Mouse (Mus musculus): Measurements from ENCODE around the gene Ets1.

Gene Ets1

DNA sequence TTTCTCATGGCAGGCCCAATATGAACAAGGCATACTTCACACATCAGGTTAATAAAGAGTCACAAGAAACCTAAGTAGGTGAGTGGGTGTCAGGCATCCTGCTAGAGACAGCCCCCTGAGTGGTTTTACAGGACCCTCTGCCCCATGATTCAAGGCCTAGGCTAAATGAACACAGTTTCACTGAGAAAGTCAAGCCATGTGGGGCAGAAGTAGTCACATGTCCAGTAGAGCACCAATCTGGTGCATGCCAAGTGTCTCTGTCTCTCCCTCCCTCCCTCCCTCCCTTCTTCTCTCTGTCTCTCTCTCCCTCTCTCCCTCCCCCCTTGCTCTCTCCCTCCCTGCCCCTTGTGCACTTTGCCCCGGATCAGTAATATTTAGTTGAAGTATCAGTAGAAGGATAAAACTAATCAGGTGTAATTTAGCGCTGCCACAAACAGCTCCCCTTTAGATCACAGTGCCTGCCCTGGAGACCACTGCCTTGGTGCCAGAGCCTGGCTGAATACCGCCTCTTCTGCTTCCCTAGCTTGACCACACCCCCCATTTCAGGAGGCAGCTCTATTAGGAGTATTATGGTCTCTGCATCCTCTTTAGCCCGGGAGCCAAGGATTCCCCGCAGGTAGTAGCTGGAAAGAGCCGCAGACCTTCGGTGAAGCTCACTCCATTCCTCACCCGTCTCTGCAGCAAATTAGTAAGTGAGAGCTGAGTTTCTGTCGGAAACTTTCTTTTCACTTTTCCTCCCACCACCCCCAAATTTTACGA, at the start of gene Ets1:
TSS of gene Ets1 (plus strand) at position 595 of the 759 bp plus-strand sequence.
- DNase-seq (ENCODE audit: low read depth), result no peak

DNA sequence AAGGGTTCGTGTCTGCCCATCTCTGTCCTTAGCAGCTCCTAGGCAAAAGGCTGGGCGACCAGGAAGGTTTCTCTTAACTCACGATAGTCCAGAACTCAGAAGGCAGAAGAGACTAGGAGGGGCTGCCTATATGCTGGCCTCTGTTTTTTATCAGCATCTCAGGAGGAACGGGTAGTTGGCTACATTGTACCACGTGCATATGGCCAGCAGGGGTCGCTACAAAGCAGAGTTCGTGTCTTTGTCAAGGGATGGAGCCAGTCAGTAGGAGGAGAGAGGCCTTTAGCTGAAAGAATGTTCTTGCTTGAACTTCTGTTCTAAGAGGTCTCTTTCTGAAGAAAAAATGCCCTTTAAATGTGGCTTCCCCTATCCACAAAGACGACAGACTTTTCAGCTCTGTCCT, 46.1 kb upstream of the Ets1 start:
- DNase-seq (ENCODE audit: low read depth), result peak; percentile 56

DNA sequence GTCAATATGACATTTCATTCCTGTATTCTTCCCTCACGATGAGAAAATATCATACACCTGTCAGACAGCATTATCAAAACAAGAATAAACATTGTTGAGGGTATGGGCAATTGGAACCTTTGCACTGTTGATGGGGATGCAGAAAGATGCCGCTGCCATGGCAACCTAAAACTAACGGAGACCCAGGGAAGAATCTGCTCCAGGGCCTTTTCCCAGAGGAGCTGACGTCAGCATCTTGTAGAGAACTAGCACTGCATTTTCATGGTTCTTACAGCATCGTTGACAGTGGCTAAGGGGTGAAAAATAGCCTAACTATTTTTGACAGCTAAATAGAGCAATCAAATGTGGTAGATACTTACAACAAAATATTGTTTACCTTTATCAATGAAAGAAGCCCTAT, 45.5 kb upstream of the Ets1 start:
- DNase-seq (ENCODE audit: low read depth), result no peak

DNA sequence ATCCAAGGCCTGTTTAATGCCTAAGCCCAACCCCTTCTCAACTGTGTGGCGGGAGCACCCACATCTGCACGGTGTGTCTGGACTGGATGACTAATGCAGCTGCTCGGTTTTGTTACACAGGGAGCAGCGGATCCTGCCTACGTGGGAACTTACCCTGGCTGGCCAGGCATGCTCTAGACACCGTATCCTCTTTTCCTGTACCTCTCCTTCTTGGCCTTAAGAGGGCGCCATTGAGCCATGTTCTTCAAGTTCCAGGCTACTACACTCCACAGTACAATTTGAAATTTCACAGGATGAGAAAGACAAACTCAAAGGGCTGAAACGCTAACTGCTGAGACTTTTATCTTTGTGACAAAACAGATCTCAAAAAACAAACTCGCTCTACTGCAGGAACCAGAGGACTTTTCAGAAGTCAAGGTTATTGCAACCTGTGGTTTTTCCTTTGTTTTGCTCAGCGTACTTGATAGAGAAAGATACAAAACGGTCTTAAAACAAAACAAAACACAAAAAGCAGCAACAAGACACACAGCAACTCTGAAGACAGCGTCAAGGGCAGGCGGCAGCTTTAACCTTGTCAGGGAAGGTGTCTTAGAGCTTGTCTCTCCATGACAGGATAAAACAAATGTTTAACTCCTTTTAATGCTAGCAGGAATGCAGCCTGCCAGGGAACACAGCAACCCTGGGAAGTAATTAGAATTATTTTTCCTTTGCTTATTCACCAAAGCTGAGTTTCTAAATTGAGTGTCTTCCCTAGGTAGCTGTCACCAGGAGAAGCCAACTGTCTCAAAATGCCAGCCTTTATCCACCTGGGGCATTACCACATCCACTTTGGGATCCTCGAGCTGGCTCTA, 44.1 kb upstream of the Ets1 start:
- peak; percentile 91 for DNase-seq (ENCODE audit: low read depth)

DNA sequence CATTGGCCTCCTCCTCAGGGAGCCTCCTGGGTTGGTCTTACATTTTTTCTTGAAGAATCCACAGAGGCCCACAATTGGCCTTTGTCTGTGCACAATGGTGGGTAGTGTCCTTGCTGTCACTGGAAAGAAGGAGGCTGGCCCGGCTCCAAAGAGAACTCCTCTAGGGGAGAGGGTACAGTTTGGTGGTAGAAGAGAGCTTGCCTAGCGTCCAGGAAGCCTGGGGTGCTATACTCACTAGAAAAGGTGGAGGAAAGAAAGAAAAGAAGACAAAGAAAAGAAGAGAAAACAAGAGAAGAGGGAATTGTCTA, 43.5 kb upstream of the Ets1 start:
- DNase-seq (ENCODE audit: low read depth), result no peak

DNA sequence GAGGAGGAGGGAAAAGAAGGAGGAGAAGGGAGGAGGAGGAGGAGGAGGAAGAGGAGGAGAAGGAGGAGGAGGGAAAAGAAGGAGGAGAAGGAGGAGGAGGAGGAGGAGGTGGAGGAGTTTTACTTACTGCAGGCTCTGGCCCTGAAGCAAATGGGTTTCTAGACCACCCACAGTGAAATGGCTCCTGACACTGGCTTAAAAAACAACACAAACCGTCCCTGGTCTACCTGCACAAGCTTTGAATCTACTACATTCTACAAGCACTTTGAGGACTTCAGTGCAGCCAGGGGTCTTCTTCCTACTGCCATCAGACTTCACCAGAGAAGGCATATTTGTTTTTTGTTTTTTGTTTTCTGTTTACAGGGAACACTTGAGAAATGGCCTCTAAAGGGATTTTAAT, 42.2 kb upstream of the Ets1 start:
- no peak for DNase-seq (ENCODE audit: low read depth)

DNA sequence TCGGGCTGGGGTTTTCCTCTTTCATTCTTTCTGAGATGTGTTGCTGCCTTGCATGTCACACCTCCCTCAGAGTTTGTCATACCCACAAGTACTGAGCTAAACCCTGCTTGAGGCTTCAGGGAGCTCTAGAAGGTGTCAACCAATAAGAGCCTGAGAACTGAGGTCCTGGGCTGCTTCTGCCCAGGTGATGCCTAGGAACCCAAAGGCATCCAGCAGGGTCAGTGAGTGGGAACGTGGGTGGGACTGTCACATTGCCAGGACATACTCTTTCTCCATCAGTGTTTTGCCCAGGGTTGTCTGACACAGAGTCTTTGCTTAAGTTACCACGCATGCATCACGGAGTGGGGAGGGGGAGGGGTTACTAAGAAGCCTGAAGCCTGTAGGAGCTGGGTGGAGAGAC, 41.7 kb upstream of the Ets1 start:
- no peak for DNase-seq (ENCODE audit: low read depth)

DNA sequence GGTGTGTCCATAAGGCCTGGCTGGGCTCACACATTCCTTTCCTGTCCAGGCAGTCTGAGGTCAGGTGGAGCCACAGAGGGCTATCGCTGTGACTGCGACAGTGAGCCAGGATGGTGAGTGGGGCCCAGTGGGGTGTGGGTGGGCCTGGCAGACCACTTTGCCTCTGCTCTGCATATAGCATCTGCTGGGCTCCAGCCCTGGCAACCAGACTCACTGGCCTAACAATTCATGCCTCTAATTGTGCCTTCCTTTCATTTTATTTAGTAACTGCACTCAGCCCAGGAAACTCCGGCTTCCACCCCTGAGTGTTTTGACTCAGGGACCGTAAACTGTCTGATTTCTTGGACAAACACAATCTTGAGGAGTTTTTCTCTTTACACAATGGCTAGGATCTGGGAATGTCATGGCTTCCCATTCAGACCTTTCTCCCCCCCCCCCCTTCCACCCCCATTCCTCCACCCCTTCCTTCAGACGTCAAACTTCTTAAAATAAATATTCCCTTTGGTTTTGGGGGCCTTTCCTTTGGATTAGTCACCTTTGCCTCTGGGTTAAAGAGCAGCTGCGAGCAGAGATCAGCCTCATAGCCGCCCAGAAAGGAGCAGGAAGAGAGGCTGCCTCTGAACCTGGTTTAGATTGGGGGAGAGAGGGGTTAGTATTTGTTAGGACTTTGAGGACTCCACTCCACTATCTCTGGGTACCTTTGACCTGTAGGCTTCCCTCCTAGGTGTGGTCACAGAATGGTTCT, 40.8 kb upstream of the Ets1 start:
- DNase-seq (ENCODE audit: low read depth), result no peak

DNA sequence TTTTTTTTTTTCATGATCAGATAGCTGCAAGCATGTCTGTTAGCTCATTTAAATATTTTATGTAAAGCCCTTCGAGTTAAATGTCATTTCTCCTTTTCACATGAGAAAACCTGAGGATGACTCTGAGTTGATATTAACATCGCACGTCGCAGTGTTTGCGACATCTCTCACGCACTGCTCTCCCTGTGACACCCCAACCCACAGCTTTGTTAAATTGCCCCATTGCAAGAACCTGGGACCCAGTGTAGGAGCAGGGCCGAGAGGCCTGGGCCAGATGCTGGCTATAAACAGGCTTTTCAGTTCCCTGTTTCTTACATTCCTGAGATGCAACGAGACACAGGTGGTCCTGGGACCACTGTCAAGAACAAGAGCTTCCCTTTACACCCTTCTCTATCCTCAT, 39.7 kb upstream of the Ets1 start:
- no peak for DNase-seq (ENCODE audit: low read depth)

DNA sequence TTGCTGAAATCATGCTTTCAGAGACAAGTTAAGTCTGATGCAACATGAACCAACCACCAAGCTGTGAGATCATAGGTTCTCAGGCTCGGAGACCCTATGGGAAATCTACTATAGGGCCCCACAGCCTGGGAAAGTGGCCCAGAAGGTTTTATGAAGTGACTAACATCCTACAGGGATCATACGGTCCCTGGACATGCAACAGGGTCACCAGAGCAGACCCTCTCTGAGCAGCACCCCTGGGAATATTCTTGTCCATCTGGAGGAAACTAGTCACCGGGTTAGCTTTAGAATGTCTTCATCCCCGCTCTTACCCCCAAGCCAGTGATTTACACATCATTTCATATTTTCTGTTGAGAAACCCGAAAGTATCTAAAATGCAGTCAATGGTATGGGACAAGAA, 34.1 kb upstream of the Ets1 start:
- DNase-seq (ENCODE audit: low read depth), result no peak

DNA sequence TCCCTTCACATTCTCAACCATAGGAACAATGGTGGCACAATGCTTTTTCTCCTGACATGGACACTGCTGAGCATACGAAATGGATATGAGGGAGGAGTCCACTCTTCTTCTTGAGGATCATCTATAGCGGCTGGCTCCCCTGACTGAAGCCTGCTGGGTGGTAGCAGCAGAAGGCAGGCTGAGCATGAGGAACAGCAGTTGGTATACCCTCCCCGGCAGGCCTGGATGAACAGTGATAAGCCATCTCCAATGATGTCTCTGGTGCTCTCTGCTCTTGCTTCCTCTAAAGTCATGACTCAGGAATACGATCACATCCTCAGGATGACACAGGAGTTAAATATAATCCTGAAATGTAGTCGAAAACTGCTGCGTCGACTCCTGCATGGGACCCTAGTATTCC, 32.9 kb upstream of the Ets1 start:
- no peak for DNase-seq (ENCODE audit: low read depth)

DNA sequence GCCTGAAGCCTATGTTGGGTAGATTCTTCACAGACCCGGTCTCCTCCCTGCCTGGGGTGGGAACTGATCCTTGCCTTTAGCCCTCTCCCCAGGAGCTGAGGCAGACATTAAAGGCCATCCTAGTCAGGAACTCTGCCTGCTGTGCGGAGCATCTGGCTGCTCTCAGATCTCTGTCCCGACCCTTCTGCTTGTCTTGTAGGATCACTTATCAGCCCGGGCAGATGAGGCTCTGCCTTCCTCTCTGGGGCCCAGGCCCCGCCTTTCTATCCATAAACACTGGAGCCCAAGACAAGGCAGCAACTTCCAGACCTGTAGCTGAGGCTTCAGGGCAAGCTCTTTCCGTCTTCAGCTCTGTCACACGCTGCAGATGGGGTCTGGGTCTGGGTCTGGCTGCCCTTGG, 28.8 kb upstream of the Ets1 start:
- DNase-seq (ENCODE audit: low read depth), result no peak

DNA sequence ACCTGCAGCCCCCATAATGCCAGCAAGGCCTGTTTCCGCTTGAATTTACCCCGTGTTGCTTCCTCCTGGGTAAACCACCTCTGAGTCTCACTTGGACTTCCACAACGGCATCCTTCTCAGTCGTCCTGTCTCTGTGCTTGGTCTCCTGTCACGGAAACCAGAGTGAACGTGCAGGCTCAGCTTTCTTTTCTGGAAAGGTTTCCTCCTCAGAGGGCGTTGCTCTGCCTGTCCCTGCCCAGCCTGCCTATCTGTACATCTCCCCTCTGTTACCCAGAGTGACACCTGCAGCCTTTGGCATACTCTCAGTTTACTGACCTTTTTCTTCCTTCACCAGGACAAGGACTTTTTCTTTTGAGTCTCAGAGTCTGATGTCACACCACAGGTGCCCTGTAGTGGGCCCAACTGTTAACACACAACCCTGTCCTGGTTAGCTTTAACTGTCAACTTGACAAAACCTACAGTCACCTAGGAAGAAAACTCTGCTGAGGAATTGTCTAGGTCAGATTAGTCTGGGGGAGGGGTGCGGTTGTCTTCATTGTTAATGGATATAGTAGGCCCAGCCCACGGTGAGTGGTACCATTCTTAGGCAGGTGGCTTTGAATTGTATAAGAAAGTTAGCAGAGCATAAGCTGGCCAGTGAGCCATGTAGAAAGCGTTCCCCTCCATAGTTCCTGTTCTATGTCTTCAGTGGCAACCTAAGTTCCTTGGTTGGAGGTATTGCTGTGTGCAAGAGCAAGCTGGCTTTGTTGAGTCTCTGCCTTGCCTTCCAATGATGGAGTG, 27.0 kb upstream of the Ets1 start:
- DNase-seq (ENCODE audit: low read depth), result no peak

DNA sequence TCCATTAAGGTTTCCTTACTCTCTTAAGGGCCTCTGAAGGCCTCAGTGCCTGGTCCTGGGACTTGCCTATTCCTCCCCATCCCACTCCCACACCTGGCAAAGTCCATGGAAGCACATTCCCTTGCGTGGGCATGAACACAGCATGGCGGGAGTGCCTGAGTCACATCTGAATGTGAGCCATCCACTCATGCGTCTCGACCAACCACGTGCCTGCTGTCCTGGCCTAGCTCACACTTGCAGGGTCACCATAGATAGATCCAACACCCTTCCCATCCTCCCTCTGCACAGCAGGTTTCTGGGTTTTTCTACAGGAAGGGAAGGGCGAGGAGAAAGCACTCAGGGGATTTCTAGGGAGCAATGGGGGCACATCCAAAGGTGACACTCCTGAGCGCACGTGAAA, 25.8 kb upstream of the Ets1 start:
- DNase-seq (ENCODE audit: low read depth), result no peak

DNA sequence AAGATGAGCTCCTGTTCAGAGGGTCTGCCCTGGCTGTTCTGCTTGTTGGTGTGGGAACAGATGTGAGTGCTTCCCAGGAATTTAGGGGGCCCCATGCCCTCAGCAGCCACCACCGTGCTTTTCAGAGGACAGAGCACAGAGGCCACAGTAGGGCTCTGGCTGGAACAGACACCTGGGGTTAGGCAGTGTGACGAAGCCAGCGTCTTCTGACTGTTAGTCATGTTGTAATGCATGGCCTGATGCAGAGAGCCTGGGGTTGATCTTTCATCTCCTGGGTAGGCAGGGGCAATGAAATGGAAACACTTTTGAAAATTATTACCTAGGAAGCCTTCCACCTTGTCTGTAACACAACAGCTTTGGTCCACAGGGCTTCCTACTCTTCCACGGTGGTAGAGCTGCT, 25.4 kb upstream of the Ets1 start:
- no peak for DNase-seq (ENCODE audit: low read depth)

DNA sequence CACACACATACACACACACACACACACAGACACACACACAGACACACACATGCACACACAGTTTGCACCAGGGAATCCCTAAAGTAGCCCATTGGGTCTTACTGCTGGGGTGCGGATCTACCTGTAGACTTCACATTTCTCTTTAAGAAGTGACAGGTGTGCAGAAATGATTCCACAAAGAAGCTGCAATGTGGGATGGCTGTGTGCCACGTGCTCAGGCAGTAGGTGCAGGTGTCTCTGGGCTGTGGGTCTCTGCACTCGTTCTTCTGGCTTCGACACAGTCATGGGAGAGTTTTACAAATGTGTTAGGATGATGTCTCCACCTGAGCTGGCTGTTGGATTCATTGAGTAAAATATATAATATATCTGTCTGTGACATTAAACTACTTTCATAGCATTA, 24.7 kb upstream of the Ets1 start:
- DNase-seq (ENCODE audit: low read depth), result no peak

DNA sequence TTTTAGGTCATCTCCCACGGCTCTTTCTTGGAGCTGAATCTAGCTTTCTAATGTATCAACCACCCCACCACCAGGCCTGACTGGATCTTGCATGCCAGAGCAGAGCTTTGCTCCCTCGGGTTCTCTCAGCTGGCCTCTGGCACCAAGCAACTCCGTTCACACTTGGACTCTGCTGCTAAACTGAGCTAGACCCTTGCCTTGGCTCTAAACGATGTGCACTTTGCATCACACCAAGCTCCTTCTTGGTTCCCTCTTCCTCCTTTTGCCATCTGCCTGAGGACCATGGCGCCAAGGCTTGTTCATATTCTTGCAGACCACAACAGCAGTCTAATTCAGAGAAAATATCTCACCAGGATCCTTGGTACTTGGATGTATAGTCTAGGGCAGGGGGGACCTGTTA, 23.6 kb upstream of the Ets1 start:
- DNase-seq (ENCODE audit: low read depth), result no peak

DNA sequence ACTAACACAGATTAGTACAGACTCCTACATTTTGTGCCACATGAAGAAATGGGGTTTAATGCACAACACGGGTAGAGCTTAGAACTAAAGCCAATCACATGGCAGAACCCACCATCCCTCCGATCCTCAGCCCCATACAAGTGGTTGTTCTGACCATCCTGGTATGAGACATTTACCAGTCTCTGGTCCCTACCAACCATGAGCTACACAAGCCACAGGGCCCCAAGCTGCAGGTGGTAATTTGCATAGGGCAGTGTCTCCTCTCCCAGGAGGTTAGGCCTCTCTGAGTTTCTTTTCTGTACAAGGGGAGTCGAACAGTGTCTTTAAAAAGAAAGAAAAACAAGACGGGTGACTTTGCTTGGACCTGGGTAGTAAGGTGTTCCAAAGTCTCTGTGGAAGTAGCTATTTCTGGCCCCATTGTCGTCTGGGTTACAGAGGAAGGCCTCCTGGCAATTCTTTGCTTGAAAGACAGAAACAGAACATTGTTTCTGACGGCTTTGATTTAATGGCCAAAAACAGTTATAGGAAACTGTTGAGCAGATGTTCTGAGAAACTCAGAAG, 23.1 kb upstream of the Ets1 start:
- DNase-seq (ENCODE audit: low read depth), result no peak

DNA sequence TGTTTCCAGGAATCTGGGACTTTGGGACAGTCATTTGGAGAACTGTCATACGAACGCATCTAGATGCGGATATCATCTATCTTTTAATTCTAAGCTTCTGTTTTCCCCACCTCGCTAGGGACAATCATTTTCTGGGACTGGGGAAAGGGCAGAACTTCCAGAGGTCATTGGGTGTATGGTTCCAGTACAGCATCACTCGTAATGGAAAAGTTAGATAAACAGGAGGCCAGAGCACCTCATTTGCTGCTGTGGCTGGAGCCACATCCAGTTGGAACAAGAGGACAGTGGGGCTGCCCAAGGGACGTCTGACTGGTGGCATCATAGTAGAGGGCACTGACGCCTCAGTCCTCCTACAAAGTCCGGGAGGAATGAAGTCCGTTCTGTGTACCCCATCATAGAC, 21.8 kb upstream of the Ets1 start:
- no peak for DNase-seq (ENCODE audit: low read depth)

DNA sequence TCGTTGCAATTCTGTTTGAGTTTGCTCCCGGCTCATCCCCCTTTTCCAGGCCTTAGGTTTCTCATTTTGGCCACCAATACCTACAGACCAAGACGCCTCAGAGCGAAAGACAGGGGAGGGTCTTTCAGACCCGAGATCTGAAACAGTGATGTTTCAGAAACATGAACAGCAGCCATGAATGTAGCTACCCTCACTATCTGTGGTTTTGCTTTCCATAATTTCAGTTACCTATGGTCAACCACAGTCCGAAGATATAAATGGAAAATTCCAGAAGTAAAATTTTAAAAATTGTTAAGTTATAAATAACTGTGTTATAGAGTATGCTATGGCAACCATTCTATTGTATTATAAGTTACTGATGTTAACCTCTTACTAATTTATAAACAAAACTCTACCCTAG, 20.6 kb upstream of the Ets1 start:
- no peak for DNase-seq (ENCODE audit: low read depth)

DNA sequence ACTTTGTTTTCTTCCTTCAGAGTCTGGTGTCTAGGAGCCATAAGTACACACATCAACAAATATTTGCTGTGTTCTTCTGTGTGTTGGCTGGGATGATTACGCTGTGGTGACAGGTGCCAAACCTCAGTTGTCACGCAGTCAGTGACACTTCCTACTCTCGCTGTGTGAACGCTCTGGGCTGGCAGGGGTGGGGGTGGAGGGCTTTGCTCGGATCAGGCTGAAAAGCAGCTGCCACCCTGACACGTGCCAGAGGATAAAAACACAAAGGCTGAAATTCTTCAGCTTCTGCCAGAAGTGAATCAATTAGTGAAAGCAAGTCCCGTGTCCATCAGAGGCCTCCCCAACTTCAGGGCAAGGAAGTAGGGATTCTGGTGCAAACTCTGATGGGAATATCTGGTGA, 20.0 kb upstream of the Ets1 start:
- DNase-seq (ENCODE audit: low read depth), result no peak
